Mouse (Mus musculus): Measurements from ENCODE around the gene Smok3c. TPM values are rescaled to one million over a fixed set of nuclear protein-coding genes. Genes with fewer than 3 reads are reported as not detected.
"Not testable (repeated sequence)": the region's sequence is repeated elsewhere in the genome, so short reads cannot be mapped to it uniquely, and the experiment has no call there.

Gene Smok3c
- polyA plus RNA-seq, 1 experiment, result not detected

- TF ChIP-seq POLR2A (IDR thresholded peaks at IDR 0.05; ENCODE audit: low read depth, low read length) (no peak), CTCF (IDR thresholded peaks at IDR 0.05; ENCODE audit: borderline replicate concordance, insufficient read depth, low read length) (no peak)
- H3K4me1 ChIP-seq (ENCODE audit: control insufficient read depth, insufficient read depth, low read length), result no peaks in the 10 kb centered on the region; the same call in 1 of the 2 replicates
- no peak overlapping the region for H3K4me3 ChIP-seq (ENCODE audit: insufficient read depth, low read length)
- H3K27ac ChIP-seq (ENCODE audit: insufficient read depth, low read length), result no peak overlapping the region
Measured at GRCm38 (mm10) chr5:138090737-138091136, 37.7 kb downstream of the Smok3c start.

DNA sequence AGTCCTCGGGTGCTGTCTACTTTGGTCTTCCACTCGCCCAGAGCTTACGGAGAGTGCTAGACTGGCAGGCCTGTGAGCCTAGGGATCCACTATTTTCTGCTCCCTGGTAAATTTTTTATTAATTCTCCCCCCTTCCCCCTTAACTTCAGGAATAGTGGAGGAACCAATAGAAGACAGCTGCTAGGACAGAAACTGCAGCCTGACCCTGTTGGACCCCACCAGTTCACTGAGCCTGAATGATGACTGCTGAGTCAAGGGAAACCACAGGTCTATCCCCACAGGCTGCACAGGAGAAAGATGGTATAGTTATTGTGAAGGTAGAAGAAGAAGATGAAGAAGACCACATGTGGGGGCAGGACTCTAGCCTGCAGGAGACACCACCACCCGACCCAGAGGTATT is 39.8 kb downstream of the Smok3c start:
- TF ChIP-seq POLR2A (IDR thresholded peaks at IDR 0.05; ENCODE audit: low read depth, low read length), result no peak
- TF ChIP-seq CTCF (IDR thresholded peaks at IDR 0.05; ENCODE audit: borderline replicate concordance, insufficient read depth, low read length), result no peak
- H3K4me3 ChIP-seq (ENCODE audit: insufficient read depth, low read length), result no peak overlapping the region
- H3K4me1 ChIP-seq (ENCODE audit: control insufficient read depth, insufficient read depth, low read length), result no peaks in the 10 kb centered on the region
- no peak overlapping the region for H3K27ac ChIP-seq (ENCODE audit: insufficient read depth, low read length)

DNA sequence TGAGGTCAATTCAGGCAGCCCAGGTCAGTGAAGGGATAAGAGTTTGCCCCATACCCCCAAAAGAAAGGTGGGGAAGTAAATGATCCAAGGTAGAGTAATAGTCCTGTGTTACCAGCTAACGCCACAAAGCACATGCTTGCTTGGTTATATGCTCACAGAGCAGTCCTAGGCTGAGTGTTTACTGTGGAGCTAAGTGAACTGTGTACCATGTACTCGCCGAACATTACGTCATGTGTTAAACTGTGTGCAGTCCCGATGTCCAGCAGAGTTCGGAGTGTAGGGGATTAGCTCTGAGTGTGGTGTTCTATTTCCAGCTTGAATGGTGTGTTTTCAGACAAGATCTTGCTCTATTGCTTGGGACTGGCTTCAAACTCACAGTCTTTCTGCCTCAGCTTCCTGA is 41.5 kb downstream of the Smok3c start:
- H3K4me1 ChIP-seq (ENCODE audit: control insufficient read depth, insufficient read depth, low read length), result no peaks in the 10 kb centered on the region
- TF ChIP-seq POLR2A (IDR thresholded peaks at IDR 0.05; ENCODE audit: low read depth, low read length), result no peak
- no peak for TF ChIP-seq CTCF (IDR thresholded peaks at IDR 0.05; ENCODE audit: borderline replicate concordance, insufficient read depth, low read length)
- no peak overlapping the region for H3K27ac ChIP-seq (ENCODE audit: insufficient read depth, low read length)
- H3K4me3 ChIP-seq (ENCODE audit: insufficient read depth, low read length), result no peak overlapping the region

DNA sequence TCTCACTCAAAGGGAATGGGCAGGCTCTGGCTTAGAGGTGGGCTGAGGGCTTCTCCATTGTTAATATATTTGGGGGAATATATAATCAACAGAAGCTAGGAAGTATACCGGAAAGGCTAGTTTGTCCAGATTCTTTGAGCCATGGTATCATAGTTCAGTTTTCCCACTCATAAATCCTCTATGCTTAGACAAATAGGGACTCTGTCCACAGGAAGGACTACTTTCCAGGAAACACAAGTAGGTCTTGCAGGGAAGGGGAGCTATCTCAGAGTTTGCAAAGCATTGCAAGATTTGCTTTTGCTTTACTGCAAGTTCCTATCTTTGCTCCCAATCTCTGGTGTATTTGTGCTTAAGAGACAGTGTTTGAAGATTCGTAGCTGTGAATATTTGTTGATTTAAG is 52.0 kb downstream of the Smok3c start:
- H3K4me3 ChIP-seq (ENCODE audit: insufficient read depth, low read length), result no peak overlapping the region
- H3K4me1 ChIP-seq (ENCODE audit: control insufficient read depth, insufficient read depth, low read length), result no peaks in the 10 kb centered on the region
- TF ChIP-seq POLR2A (IDR thresholded peaks at IDR 0.05; ENCODE audit: low read depth, low read length) (no peak), CTCF (IDR thresholded peaks at IDR 0.05; ENCODE audit: borderline replicate concordance, insufficient read depth, low read length) (no peak)
- no peak overlapping the region for H3K27ac ChIP-seq (ENCODE audit: insufficient read depth, low read length)

GRCm38 (mm10) chr5:138107130-138107529 is 54.1 kb downstream of the Smok3c start:
- TF ChIP-seq POLR2A (IDR thresholded peaks at IDR 0.05; ENCODE audit: low read depth, low read length) (no peak), CTCF (IDR thresholded peaks at IDR 0.05; ENCODE audit: borderline replicate concordance, insufficient read depth, low read length) (no peak)
- H3K4me3 ChIP-seq (ENCODE audit: insufficient read depth, low read length), result no peak overlapping the region
- H3K27ac ChIP-seq (ENCODE audit: insufficient read depth, low read length), result no peak overlapping the region
- H3K4me1 ChIP-seq (ENCODE audit: control insufficient read depth, insufficient read depth, low read length), result no peaks in the 10 kb centered on the region

DNA sequence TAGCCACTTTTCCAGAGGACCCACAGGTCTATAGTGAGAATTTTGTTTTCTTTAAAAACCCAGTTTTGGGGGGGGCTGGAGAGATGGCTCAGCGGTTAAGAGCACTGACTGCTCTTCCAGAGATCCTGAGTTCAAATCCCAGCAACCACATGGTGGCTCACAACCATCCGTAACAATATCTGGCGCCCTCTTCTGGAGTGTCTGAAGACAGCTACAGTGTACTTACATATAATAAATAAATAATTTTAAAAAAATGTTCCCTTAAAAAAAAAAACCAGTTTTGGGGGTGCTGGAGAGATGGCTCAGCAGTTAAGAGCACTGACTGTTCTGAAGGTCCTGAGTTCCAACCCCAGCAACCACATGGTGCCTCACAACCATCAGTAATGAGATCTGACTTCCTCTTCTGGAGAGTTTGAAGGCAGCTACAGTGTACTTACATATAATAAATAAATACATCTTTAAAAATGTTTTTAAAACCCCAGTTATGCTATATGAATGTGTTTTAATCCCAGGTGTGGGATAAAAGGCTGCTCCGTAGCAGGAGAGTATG is 56.9 kb downstream of the Smok3c start:
- not testable (repeated sequence) for H3K4me3 ChIP-seq (ENCODE audit: insufficient read depth, low read length)

More for the DNA sequence above, 56.9 kb downstream of the Smok3c start:
- H3K4me1 ChIP-seq (ENCODE audit: control insufficient read depth, insufficient read depth, low read length); H3K27ac ChIP-seq (ENCODE audit: insufficient read depth, low read length): not testable (repeated sequence)

Other genes with a start within 250 kb of the Smok3c start
- gene Pilra, start 216.9 kb upstream of the Smok3c start, polyA plus RNA-seq (2011; ENCODE audit: insufficient read length, low read depth, missing spikeins), result 0.53 TPM in 1 of 2 replicates, not detected in the other
- gene Pilrb1, start 195.1 kb upstream of the Smok3c start, polyA plus RNA-seq (2011; ENCODE audit: insufficient read length, low read depth, missing spikeins), result not detected in 2 replicates
- gene Pilrb2, start 181.4 kb upstream of the Smok3c start, polyA plus RNA-seq (2011; ENCODE audit: insufficient read length, low read depth, missing spikeins), result not detected in 2 replicates
- not detected in 2 replicates for gene Cyp3a13, start 131.6 kb upstream of the Smok3c start, polyA plus RNA-seq (2011; ENCODE audit: insufficient read length, low read depth, missing spikeins)
- gene Gjc3, start 90.1 kb upstream of the Smok3c start, polyA plus RNA-seq (2011; ENCODE audit: insufficient read length, low read depth, missing spikeins), result 0.18 TPM in 1 of 2 replicates, not detected in the other
- not detected in 2 replicates for gene Azgp1, start 71.7 kb upstream of the Smok3c start, polyA plus RNA-seq (2011; ENCODE audit: insufficient read length, low read depth, missing spikeins)
- not detected in 2 replicates for gene Smok3a, start 31.9 kb upstream of the Smok3c start, polyA plus RNA-seq (2011; ENCODE audit: insufficient read length, low read depth, missing spikeins)
- gene Smok3b, start 31.8 kb upstream of the Smok3c start, polyA plus RNA-seq (2011; ENCODE audit: insufficient read length, low read depth, missing spikeins), result not detected in 2 replicates
- 24.1 and 25.2 TPM in 2 replicates for gene Zkscan1, start 31.9 kb downstream of the Smok3c start, polyA plus RNA-seq (2011; ENCODE audit: insufficient read length, low read depth, missing spikeins)
- gene Zscan21, start 63.7 kb downstream of the Smok3c start, polyA plus RNA-seq (2011; ENCODE audit: insufficient read length, low read depth, missing spikeins), result 15.0 and 22.2 TPM in 2 replicates
- gene Zfp113, start 102.5 kb downstream of the Smok3c start, polyA plus RNA-seq (2011; ENCODE audit: insufficient read length, low read depth, missing spikeins), result 11.9 and 13.2 TPM in 2 replicates
- gene Cops6, start 107.9 kb downstream of the Smok3c start, polyA plus RNA-seq (2011; ENCODE audit: insufficient read length, low read depth, missing spikeins), result 162 and 184 TPM in 2 replicates
- gene Ap4m1, start 118.8 kb downstream of the Smok3c start, polyA plus RNA-seq (2011; ENCODE audit: insufficient read length, low read depth, missing spikeins), result 22.2 and 26.5 TPM in 2 replicates
- gene Mcm7, start 119.2 kb downstream of the Smok3c start, polyA plus RNA-seq (2011; ENCODE audit: insufficient read length, low read depth, missing spikeins), result 79.1 and 85.3 TPM in 2 replicates
- gene Taf6, start 134.3 kb downstream of the Smok3c start, polyA plus RNA-seq (2011; ENCODE audit: insufficient read length, low read depth, missing spikeins), result 27.9 and 29.8 TPM in 2 replicates
- 63.1 and 63.3 TPM in 2 replicates for gene Cnpy4, start 134.3 kb downstream of the Smok3c start, polyA plus RNA-seq (2011; ENCODE audit: insufficient read length, low read depth, missing spikeins)
- 2.1 and 3.5 TPM in 2 replicates for gene Mblac1, start 141.1 kb downstream of the Smok3c start, polyA plus RNA-seq (2011; ENCODE audit: insufficient read length, low read depth, missing spikeins)
- 0.32 TPM in 1 of 2 replicates, not detected in the other for gene Nxpe5, start 172.7 kb downstream of the Smok3c start, polyA plus RNA-seq (2011; ENCODE audit: insufficient read length, low read depth, missing spikeins)
- gene Lamtor4, start 202.3 kb downstream of the Smok3c start, polyA plus RNA-seq (2011; ENCODE audit: insufficient read length, low read depth, missing spikeins), result 36.9 and 40.7 TPM in 2 replicates
- gene BC037034, start 210.8 kb downstream of the Smok3c start, polyA plus RNA-seq (2011; ENCODE audit: insufficient read length, low read depth, missing spikeins), result 18.0 and 18.2 TPM in 2 replicates
- gene Gal3st4, start 219.6 kb downstream of the Smok3c start, polyA plus RNA-seq (2011; ENCODE audit: insufficient read length, low read depth, missing spikeins), result 5.7 and 6.4 TPM in 2 replicates
- gene Gm43720, start 226.8 kb downstream of the Smok3c start, polyA plus RNA-seq (2011; ENCODE audit: insufficient read length, low read depth, missing spikeins), result not detected in 2 replicates
- gene Gpc2, start 226.8 kb downstream of the Smok3c start, polyA plus RNA-seq (2011; ENCODE audit: insufficient read length, low read depth, missing spikeins), result 13.2 and 20.1 TPM in 2 replicates
- gene Stag3, start 227.0 kb downstream of the Smok3c start, polyA plus RNA-seq (2011; ENCODE audit: insufficient read length, low read depth, missing spikeins), result 3.0 and 6.0 TPM in 2 replicates